Mouse (Mus musculus): ENCODE results near the gene Flrt3. TPM values are rescaled to one million over a fixed set of nuclear protein-coding genes. Genes with fewer than 3 reads are reported as not detected.

The Flrt3 gene
- 39.5 and 42.9 TPM in 2 replicates for polyA plus RNA-seq (2015; fragmentation: Nextera tagmentation; extraction: Ambion mirVana)

DNA sequence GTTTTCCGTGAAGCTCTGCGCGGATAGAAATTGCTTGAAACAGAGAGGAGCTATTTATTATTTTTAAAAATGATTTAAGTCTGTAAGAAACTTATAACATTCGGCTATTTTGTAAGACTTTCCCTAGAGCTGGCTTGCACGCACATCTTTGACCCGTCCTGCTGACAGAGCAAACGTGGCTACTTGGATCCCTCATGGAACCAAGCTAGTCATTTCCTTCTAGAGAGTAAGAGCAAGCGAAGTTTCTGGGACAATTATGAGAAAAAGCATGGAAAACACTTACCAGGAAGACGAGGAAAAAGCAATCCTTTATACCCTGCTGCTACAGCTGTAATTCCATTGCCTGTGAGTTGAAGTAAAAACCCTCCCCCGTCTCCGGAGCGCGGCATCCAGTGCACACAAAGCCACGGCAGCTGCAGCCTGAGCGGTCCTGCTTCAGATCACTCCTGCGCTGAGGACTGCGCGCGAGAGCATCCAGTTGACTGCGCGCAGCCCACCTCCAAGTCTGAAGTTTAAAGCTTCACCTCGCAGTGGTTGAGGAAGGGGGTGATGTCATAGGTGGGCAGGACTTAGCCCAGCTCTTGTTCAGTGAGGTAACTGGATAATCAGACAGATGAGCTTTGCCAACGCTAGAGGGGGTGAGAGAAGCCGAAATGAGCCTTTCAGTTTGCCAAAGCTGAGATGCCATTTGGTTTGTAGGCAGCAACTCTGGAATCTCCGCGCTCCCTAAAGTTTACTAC lies at the start of gene Flrt3:
Gene Flrt3 (minus strand): TSS at position 507 of the 740 bp plus-strand sequence.
- peak; percentile 98 for DNase-seq (ENCODE audit: low spot score)

DNA sequence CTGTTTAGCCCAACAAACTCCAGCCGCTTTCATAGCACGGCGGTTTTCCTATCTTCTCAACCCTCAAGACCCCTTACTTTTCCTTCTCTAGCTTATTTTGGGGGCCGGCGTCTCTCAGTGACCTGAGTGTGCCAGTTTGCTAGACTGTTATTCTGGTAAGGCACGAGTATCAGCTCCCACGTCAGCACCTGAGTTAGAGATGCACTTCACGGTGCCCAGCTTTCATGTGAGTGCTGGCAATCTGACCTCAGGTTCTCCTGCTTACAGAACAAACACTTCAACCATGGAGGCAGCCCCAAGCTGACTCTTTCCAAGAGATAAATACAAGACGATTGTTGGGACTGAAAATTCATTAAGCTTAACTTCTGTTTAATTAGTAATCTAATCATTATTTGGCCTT lies 46.1 kb upstream of the Flrt3 start:
- no peaks in the 10 kb centered on the region for H3K27me3 ChIP-seq (replicated peaks; ENCODE audit: insufficient read depth, low read length)
- TF ChIP-seq CTCF (IDR thresholded peaks at IDR 0.05): no peak
- TF ChIP-seq EP300 (IDR thresholded peaks at IDR 0.05): peak; percentile 84
- H3K9ac ChIP-seq (replicated peaks; ENCODE audit: low read depth): no peak overlapping the region
- no peaks in the 10 kb centered on the region for H3K36me3 ChIP-seq (ENCODE audit: insufficient read depth, low read length)
- peak; percentile 89 for ATAC-seq
- H3K4me3 ChIP-seq (ENCODE audit: low read depth, low read length): no peak overlapping the region
- WGBS: 48% methylated on average over 9 of the region's 9 CpGs
- no peaks in the 10 kb centered on the region for H3K9me3 ChIP-seq (ENCODE audit: low read length)
- no peaks in the 10 kb centered on the region for H3K4me1 ChIP-seq (ENCODE audit: insufficient read depth, low read depth, low read length)
- no peak overlapping the region; the same call in 1 of the 2 replicates for H3K4me2 ChIP-seq (replicated peaks; ENCODE audit: low read depth, low read length)
- H3K27ac ChIP-seq (ENCODE audit: low read length): no peak overlapping the region
- peak; percentile 83 for DNase-seq (ENCODE audit: low spot score)

More for the DNA sequence above, at the start of gene Flrt3:
- 2% methylated on average over 26 of the region's 26 CpGs for WGBS
- ATAC-seq: peak; percentile 99
- no peak; the same call in 1 of the 2 replicates for TF ChIP-seq EP300 (IDR thresholded peaks at IDR 0.05)
- TF ChIP-seq CTCF (IDR thresholded peaks at IDR 0.05): peak; percentile 90
- no peaks in the 10 kb centered on the region for H3K27me3 ChIP-seq (replicated peaks; ENCODE audit: insufficient read depth, low read length)
- H3K36me3 ChIP-seq (ENCODE audit: insufficient read depth, low read length): no peaks in the 10 kb centered on the region
- H3K27ac ChIP-seq (ENCODE audit: low read length): peak within 1 kb of the TSS; percentile 57
- H3K4me1 ChIP-seq (ENCODE audit: insufficient read depth, low read depth, low read length): peaks cover 4% of the 10 kb centered on the region; the same call in 1 of the 2 replicates
- peak within 1 kb of the TSS; percentile 67 for H3K4me2 ChIP-seq (replicated peaks; ENCODE audit: low read depth, low read length)
- no peaks in the 10 kb centered on the region for H3K9me3 ChIP-seq (ENCODE audit: low read length)
- peak within 1 kb of the TSS; percentile 53 for H3K9ac ChIP-seq (replicated peaks; ENCODE audit: low read depth)
- H3K4me3 ChIP-seq (ENCODE audit: low read depth, low read length): peak within 1 kb of the TSS; percentile 51

DNA sequence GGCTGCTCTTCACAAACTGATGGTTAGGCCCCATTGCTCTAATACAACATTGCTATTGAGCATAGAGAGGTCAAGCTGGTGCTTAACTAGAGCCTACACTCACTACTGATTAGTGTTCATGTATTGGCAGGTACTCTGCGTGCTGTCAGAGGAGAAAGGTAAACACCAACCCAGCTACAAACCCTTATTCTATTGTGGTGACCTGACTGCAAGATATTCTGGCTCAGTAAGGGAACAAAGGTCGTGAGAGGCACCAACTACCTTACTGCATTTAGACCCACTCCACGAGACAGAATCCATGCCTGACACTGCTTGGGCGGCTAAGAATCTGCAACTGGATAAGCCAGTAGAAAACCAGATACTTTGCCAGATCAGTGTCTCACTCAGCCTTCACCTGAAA lies 44.6 kb upstream of the Flrt3 start:
- Histone ChIP-seq H3K27ac (ENCODE audit: low read length) (no peak overlapping the region), H3K36me3 (ENCODE audit: insufficient read depth, low read length) (no peaks in the 10 kb centered on the region), H3K27me3 (replicated peaks; ENCODE audit: insufficient read depth, low read length) (no peaks in the 10 kb centered on the region), H3K4me2 (replicated peaks; ENCODE audit: low read depth, low read length) (no peak overlapping the region), H3K9me3 (ENCODE audit: low read length) (no peaks in the 10 kb centered on the region), H3K4me3 (ENCODE audit: low read depth, low read length) (no peak overlapping the region), H3K9ac (replicated peaks; ENCODE audit: low read depth) (no peak overlapping the region), H3K4me1 (ENCODE audit: insufficient read depth, low read depth, low read length) (no peaks in the 10 kb centered on the region)
- WGBS: 61% methylated on average over 4 of the region's 4 CpGs
- no peak for TF ChIP-seq EP300 (IDR thresholded peaks at IDR 0.05)
- TF ChIP-seq CTCF (IDR thresholded peaks at IDR 0.05): no peak
- DNase-seq (ENCODE audit: low spot score) (no peak), ATAC-seq (no peak)

- Histone ChIP-seq H3K36me3 (ENCODE audit: insufficient read depth, low read length) (no peaks in the 10 kb centered on the region), H3K9me3 (ENCODE audit: low read length) (no peaks in the 10 kb centered on the region), H3K4me3 (ENCODE audit: low read depth, low read length) (no peak overlapping the region), H3K27ac (ENCODE audit: low read length) (no peak overlapping the region), H3K27me3 (replicated peaks; ENCODE audit: insufficient read depth, low read length) (no peaks in the 10 kb centered on the region), H3K4me1 (ENCODE audit: insufficient read depth, low read depth, low read length) (no peaks in the 10 kb centered on the region), H3K4me2 (replicated peaks; ENCODE audit: low read depth, low read length) (no peak overlapping the region), H3K9ac (replicated peaks; ENCODE audit: low read depth) (no peak overlapping the region)
- TF ChIP-seq CTCF (IDR thresholded peaks at IDR 0.05) (no peak), EP300 (IDR thresholded peaks at IDR 0.05) (no peak)
- ATAC-seq (no peak), DNase-seq (ENCODE audit: low spot score) (no peak)
- 55% methylated on average over 5 of the region's 5 CpGs for WGBS
Observed at GRCm38 (mm10) chr2:140707550-140707949, 36.3 kb upstream of the Flrt3 start.

DNA sequence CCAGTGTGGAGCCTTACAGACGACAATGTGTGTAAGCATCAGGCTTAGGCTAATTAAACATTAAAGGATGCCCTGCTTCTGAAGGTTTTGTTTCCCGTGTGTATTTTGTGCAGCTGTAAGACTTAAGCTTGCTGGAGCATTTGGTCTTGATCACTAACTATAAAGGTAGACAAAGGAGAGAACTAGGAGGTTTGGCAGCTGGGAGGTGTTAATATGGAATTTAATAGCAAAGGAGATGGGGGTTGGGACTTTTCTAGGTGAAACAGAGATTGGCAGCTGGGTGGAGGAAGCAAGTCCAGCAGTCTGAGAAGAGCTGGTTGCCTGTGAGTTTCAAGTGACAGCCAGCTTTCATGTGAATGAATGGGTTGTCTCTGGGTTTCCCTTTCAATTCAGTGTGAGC lies 34.0 kb upstream of the Flrt3 start:
- Histone ChIP-seq H3K27me3 (replicated peaks; ENCODE audit: insufficient read depth, low read length) (no peaks in the 10 kb centered on the region), H3K9ac (replicated peaks; ENCODE audit: low read depth) (no peak overlapping the region), H3K4me2 (replicated peaks; ENCODE audit: low read depth, low read length) (no peak overlapping the region), H3K27ac (ENCODE audit: low read length) (no peak overlapping the region), H3K4me1 (ENCODE audit: insufficient read depth, low read depth, low read length) (no peaks in the 10 kb centered on the region), H3K36me3 (ENCODE audit: insufficient read depth, low read length) (no peaks in the 10 kb centered on the region), H3K4me3 (ENCODE audit: low read depth, low read length) (no peak overlapping the region), H3K9me3 (ENCODE audit: low read length) (no peaks in the 10 kb centered on the region)
- DNase-seq (ENCODE audit: low spot score) (no peak), ATAC-seq (no peak)
- no peak for TF ChIP-seq CTCF (IDR thresholded peaks at IDR 0.05)
- no peak for TF ChIP-seq EP300 (IDR thresholded peaks at IDR 0.05)
- 37% methylated on average over 2 of the region's 2 CpGs for WGBS

- DNase-seq (ENCODE audit: low spot score) (no peak), ATAC-seq (no peak)
- no peak overlapping the region for H3K4me2 ChIP-seq (replicated peaks; ENCODE audit: low read depth, low read length)
- no peaks in the 10 kb centered on the region for H3K27me3 ChIP-seq (replicated peaks; ENCODE audit: insufficient read depth, low read length)
- H3K27ac ChIP-seq (ENCODE audit: low read length): no peak overlapping the region
- no peaks in the 10 kb centered on the region for H3K4me1 ChIP-seq (ENCODE audit: insufficient read depth, low read depth, low read length)
- no peaks in the 10 kb centered on the region for H3K36me3 ChIP-seq (ENCODE audit: insufficient read depth, low read length)
- no peak overlapping the region for H3K4me3 ChIP-seq (ENCODE audit: low read depth, low read length)
- 48% methylated on average over 3 of the region's 3 CpGs for WGBS
- no peaks in the 10 kb centered on the region for H3K9me3 ChIP-seq (ENCODE audit: low read length)
- TF ChIP-seq EP300 (IDR thresholded peaks at IDR 0.05): no peak
- no peak overlapping the region for H3K9ac ChIP-seq (replicated peaks; ENCODE audit: low read depth)
Observed at GRCm38 (mm10) chr2:140704146-140704545, 32.9 kb upstream of the Flrt3 start.

Measured in lung, postnatal 0 days (tissue).